ENCODE assay signal across 17 mouse cellular contexts in genomic region chr11:108892406-108892805, GRCm38 (mm10). TPM values are rescaled to one million over a fixed set of nuclear protein-coding genes. Genes with fewer than 3 reads are reported as not detected.
DNase-seq lines count a peak whose midpoint lies in the region; ATAC-seq and TF ChIP-seq lines count a peak whose summit lies in the region.
"Had no signal": no experiment of that assay in that cellular context is flagged by ENCODE, and none has a peak within 500 bp of the region (broad histone marks: within the 10 kb centered on the region; RNA-seq: fewer than 3 reads in every experiment).

No protein-coding gene starts in this region.

- 2% methylated on average over 7 of the region's 7 CpGs for WGBS in forebrain, embryonic 10.5 days
- WGBS in forebrain, embryonic 16.5 days = 3% methylated on average over 6 of the region's 7 CpGs
- WGBS in lung, embryonic 14.5 days = 22% methylated on average over 7 of the region's 7 CpGs
- WGBS in embryonic facial prominence, embryonic 14.5 days = 9% methylated on average over 6 of the region's 7 CpGs
- WGBS in midbrain, embryonic 12.5 days = 3% methylated on average over 6 of the region's 7 CpGs
- WGBS in stomach, postnatal 0 days = 68% methylated on average over 3 of the region's 7 CpGs

- peak overlapping the region; percentile 51 for H3K4me3 ChIP-seq in forebrain, embryonic 10.5 days
- no peak overlapping the region for H3K4me3 ChIP-seq in forebrain, embryonic 16.5 days (replicated peaks; ENCODE audit: low read length)
- H3K4me3 ChIP-seq in lung, embryonic 14.5 days (ENCODE audit: low read depth, low read length) = no peak overlapping the region
- no peak overlapping the region for H3K4me3 ChIP-seq in embryonic facial prominence, embryonic 14.5 days (ENCODE audit: low read depth, low read length)
- H3K4me3 ChIP-seq in midbrain, embryonic 12.5 days = peak overlapping the region; percentile 22
- no peak overlapping the region for H3K4me3 ChIP-seq in stomach, postnatal 0 days (ENCODE audit: low read depth, low read length)

- 0 out of 2 replicates have a peak, but pooled peaks cover 4% of the 10 kb centered on the region for H3K9me3 ChIP-seq in forebrain, embryonic 10.5 days
- H3K9me3 ChIP-seq in forebrain, embryonic 16.5 days (ENCODE audit: control insufficient read depth, low read length) = no peaks in the 10 kb centered on the region
- no peaks in the 10 kb centered on the region for H3K9me3 ChIP-seq in lung, embryonic 14.5 days (ENCODE audit: low read depth, low read length)
- no peaks in the 10 kb centered on the region for H3K9me3 ChIP-seq in embryonic facial prominence, embryonic 14.5 days (ENCODE audit: control insufficient read depth, low read length)
- H3K9me3 ChIP-seq in midbrain, embryonic 12.5 days = no peaks in the 10 kb centered on the region
- no peaks in the 10 kb centered on the region for H3K9me3 ChIP-seq in stomach, postnatal 0 days (ENCODE audit: control insufficient read depth, low read length)

- peaks cover 72% of the 10 kb centered on the region for H3K4me1 ChIP-seq in forebrain, embryonic 10.5 days
- peaks cover 22% of the 10 kb centered on the region for H3K4me1 ChIP-seq in forebrain, embryonic 16.5 days (replicated peaks; ENCODE audit: control insufficient read depth, insufficient read depth, low read length)
- H3K4me1 ChIP-seq in lung, embryonic 14.5 days (ENCODE audit: insufficient read depth) = peaks cover 5% of the 10 kb centered on the region; the same call in 1 of the 2 replicates
- peaks cover 27% of the 10 kb centered on the region for H3K4me1 ChIP-seq in embryonic facial prominence, embryonic 14.5 days (ENCODE audit: control insufficient read depth, insufficient read depth, low read length)
- peaks cover 53% of the 10 kb centered on the region for H3K4me1 ChIP-seq in midbrain, embryonic 12.5 days
- no peaks in the 10 kb centered on the region for H3K4me1 ChIP-seq in stomach, postnatal 0 days (replicated peaks; ENCODE audit: control insufficient read depth, insufficient read depth)

- no peak overlapping the region; the same call in 1 of the 2 replicates for H3K4me2 ChIP-seq in forebrain, embryonic 16.5 days (ENCODE audit: low read length)
- H3K4me2 ChIP-seq in lung, embryonic 14.5 days = peak overlapping the region; percentile 32
- peak overlapping the region; percentile 30 for H3K4me2 ChIP-seq in embryonic facial prominence, embryonic 14.5 days (ENCODE audit: low read depth, low read length)
- H3K4me2 ChIP-seq in midbrain, embryonic 12.5 days (replicated peaks) = peak overlapping the region; percentile 57
- no peak overlapping the region for H3K4me2 ChIP-seq in stomach, postnatal 0 days (replicated peaks; ENCODE audit: low read depth)

- TF ChIP-seq CTCF in lung, embryonic 14.5 days (IDR thresholded peaks at IDR 0.05; ENCODE audit: low read depth) = no peak
- no peak for TF ChIP-seq CTCF in stomach, postnatal 0 days (IDR thresholded peaks at IDR 0.05; ENCODE audit: low read depth)

- H3K27me3 ChIP-seq in forebrain, embryonic 10.5 days (ENCODE audit: poor library complexity, severe bottlenecking) = peaks cover 76% of the 10 kb centered on the region
- peaks cover 6% of the 10 kb centered on the region; the same call in 1 of the 2 replicates for H3K27me3 ChIP-seq in forebrain, embryonic 16.5 days (replicated peaks; ENCODE audit: control insufficient read depth, insufficient read depth, low read length)
- no peaks in the 10 kb centered on the region for H3K27me3 ChIP-seq in lung, embryonic 14.5 days (ENCODE audit: insufficient read depth, low read length)
- no peaks in the 10 kb centered on the region for H3K27me3 ChIP-seq in embryonic facial prominence, embryonic 14.5 days (replicated peaks; ENCODE audit: control insufficient read depth, insufficient read depth, low read length)
- H3K27me3 ChIP-seq in midbrain, embryonic 12.5 days = peaks cover 32% of the 10 kb centered on the region
- no peaks in the 10 kb centered on the region for H3K27me3 ChIP-seq in stomach, postnatal 0 days (ENCODE audit: control insufficient read depth, insufficient read depth, low read length)
- H3K27me3 ChIP-seq: CH12.LX had no signal

- H3K27ac ChIP-seq in forebrain, embryonic 10.5 days = peak overlapping the region; percentile 70
- H3K27ac ChIP-seq in forebrain, embryonic 16.5 days (ENCODE audit: low read length) = no peak overlapping the region
- no peak overlapping the region for H3K27ac ChIP-seq in lung, embryonic 14.5 days (ENCODE audit: low read depth)
- H3K27ac ChIP-seq in embryonic facial prominence, embryonic 14.5 days (replicated peaks; ENCODE audit: low read depth, low read length) = no peak overlapping the region
- 0 out of 2 replicates have a peak overlapping the region, but pooled peaks have one; percentile 20 for H3K27ac ChIP-seq in midbrain, embryonic 12.5 days (replicated peaks)
- H3K27ac ChIP-seq in stomach, postnatal 0 days (replicated peaks) = no peak overlapping the region
- H3K27ac ChIP-seq: liver, embryonic 14.5 days had no signal

- DNase-seq in forebrain, embryonic 10.5 days (ENCODE audit: extremely low spot score, low spot score) = no peak
- peak; percentile 19 for DNase-seq in lung, embryonic 14.5 days
- DNase-seq in lung, postnatal 4 days = no peak
- DNase-seq in embryonic facial prominence, embryonic 14.5 days (ENCODE audit: low spot score) = no peak
- no peak for DNase-seq in stomach, postnatal 0 days (ENCODE audit: low spot score)
- DNase-seq in lung, postnatal 10 days = no peak
- DNase-seq: cerebellum, adult 8-10 months; embryo, embryonic 11 days; gastrocnemius, adult 2 months; heart, postnatal 10 days; kidney, adult 18-20 months; layer of hippocampus, adult 9-11 months had no signal

- H3K36me3 ChIP-seq in forebrain, embryonic 10.5 days (replicated peaks) = no peaks in the 10 kb centered on the region
- H3K36me3 ChIP-seq in forebrain, embryonic 16.5 days (ENCODE audit: control insufficient read depth, insufficient read depth) = no peaks in the 10 kb centered on the region
- H3K36me3 ChIP-seq in lung, embryonic 14.5 days (ENCODE audit: insufficient read depth) = no peaks in the 10 kb centered on the region
- no peaks in the 10 kb centered on the region for H3K36me3 ChIP-seq in embryonic facial prominence, embryonic 14.5 days (ENCODE audit: control insufficient read depth, insufficient read depth, low read length)
- no peaks in the 10 kb centered on the region for H3K36me3 ChIP-seq in midbrain, embryonic 12.5 days
- H3K36me3 ChIP-seq in stomach, postnatal 0 days (ENCODE audit: control insufficient read depth, insufficient read depth, low read length) = no peaks in the 10 kb centered on the region

- no peak for TF ChIP-seq EP300 in stomach, postnatal 0 days (optimal IDR thresholded peaks at IDR 0.05)

- H3K9ac ChIP-seq in forebrain, embryonic 16.5 days (replicated peaks; ENCODE audit: low read depth, low read length) = no peak overlapping the region
- no peak overlapping the region for H3K9ac ChIP-seq in lung, embryonic 14.5 days
- no peak overlapping the region for H3K9ac ChIP-seq in embryonic facial prominence, embryonic 14.5 days (ENCODE audit: low read depth, low read length)
- H3K9ac ChIP-seq in midbrain, embryonic 12.5 days (replicated peaks) = peak overlapping the region; percentile 15; the same call in 1 of the 2 replicates
- no peak overlapping the region for H3K9ac ChIP-seq in stomach, postnatal 0 days (ENCODE audit: low read length)
- H3K9ac ChIP-seq: liver, embryonic 14.5 days had no signal

- no peak for ATAC-seq in forebrain, embryonic 16.5 days
- ATAC-seq in lung, embryonic 14.5 days (ENCODE audit: insufficient read depth) = no peak
- no peak for ATAC-seq in embryonic facial prominence, embryonic 14.5 days (ENCODE audit: low read depth)
- ATAC-seq in midbrain, embryonic 12.5 days (ENCODE audit: low FRiP score, low read depth) = no peak
- no peak for ATAC-seq in stomach, postnatal 0 days (ENCODE audit: low FRiP score, low TSS enrichment)
- ATAC-seq: hindbrain, embryonic 16.5 days had no signal

RNA-seq across cellular contexts. Expression of gene Axin2, which starts 27.7 kb away (rescaled TPM):
- polyA plus RNA-seq in forebrain, embryonic 10.5 days (2016; fragmentation: Nextera tagmentation; extraction: Ambion mirVana) = 12.8 and 14.3 TPM in 2 replicates
- 5.9 and 8.4 TPM in 2 replicates for polyA plus RNA-seq in forebrain, embryonic 16.5 days (2015; fragmentation: Nextera tagmentation; extraction: Ambion mirVana)
- polyA plus RNA-seq in lung, embryonic 14.5 days (2014; fragmentation: Nextera tagmentation; extraction: Ambion mirVana) = 13.0 and 15.5 TPM in 2 replicates
- 11.4 and 11.8 TPM in 2 replicates for polyA plus RNA-seq in embryonic facial prominence, embryonic 14.5 days (2014; fragmentation: Nextera tagmentation; extraction: Ambion mirVana)
- polyA plus RNA-seq in midbrain, embryonic 12.5 days (2016; fragmentation: Nextera tagmentation; extraction: Ambion mirVana) = 19.8 and 28.1 TPM in 2 replicates
- polyA plus RNA-seq in stomach, postnatal 0 days (2015; fragmentation: Nextera tagmentation; extraction: Ambion mirVana) = 2.6 and 2.7 TPM in 2 replicates

Comparison
In these comparisons a context has a peak if more than half of its experiments do, and no peak if none do; other contexts are left out.
1. H3K27ac ChIP-seq: peak in forebrain, embryonic 10.5 days (single experiment) and midbrain, embryonic 12.5 days (single experiment); none in forebrain, embryonic 16.5 days (single experiment), lung, embryonic 14.5 days (single experiment), embryonic facial prominence, embryonic 14.5 days (single experiment) and stomach, postnatal 0 days (single experiment).
2. H3K4me3 ChIP-seq: peak in forebrain, embryonic 10.5 days (single experiment) and midbrain, embryonic 12.5 days (single experiment); none in forebrain, embryonic 16.5 days (single experiment), lung, embryonic 14.5 days (single experiment), embryonic facial prominence, embryonic 14.5 days (single experiment) and stomach, postnatal 0 days (single experiment).
3. H3K4me2 ChIP-seq: peak in lung, embryonic 14.5 days (single experiment), embryonic facial prominence, embryonic 14.5 days (single experiment) and midbrain, embryonic 12.5 days (single experiment); none in forebrain, embryonic 16.5 days (single experiment) and stomach, postnatal 0 days (single experiment).